Mouse (Mus musculus) adrenal gland, adult (tissue): Measurements from ENCODE around the gene Pdzd4.

Source experiments
- DNase-seq, 2 experiments: peaks; one replicate each; pipeline ENCODE4 v3.0.0; 2022 to 2023; ENCODE audit warnings: low spot score in 1 of 2; ENCODE audit not compliant: inconsistent age in 2 of 2

The Pdzd4 gene

DNA sequence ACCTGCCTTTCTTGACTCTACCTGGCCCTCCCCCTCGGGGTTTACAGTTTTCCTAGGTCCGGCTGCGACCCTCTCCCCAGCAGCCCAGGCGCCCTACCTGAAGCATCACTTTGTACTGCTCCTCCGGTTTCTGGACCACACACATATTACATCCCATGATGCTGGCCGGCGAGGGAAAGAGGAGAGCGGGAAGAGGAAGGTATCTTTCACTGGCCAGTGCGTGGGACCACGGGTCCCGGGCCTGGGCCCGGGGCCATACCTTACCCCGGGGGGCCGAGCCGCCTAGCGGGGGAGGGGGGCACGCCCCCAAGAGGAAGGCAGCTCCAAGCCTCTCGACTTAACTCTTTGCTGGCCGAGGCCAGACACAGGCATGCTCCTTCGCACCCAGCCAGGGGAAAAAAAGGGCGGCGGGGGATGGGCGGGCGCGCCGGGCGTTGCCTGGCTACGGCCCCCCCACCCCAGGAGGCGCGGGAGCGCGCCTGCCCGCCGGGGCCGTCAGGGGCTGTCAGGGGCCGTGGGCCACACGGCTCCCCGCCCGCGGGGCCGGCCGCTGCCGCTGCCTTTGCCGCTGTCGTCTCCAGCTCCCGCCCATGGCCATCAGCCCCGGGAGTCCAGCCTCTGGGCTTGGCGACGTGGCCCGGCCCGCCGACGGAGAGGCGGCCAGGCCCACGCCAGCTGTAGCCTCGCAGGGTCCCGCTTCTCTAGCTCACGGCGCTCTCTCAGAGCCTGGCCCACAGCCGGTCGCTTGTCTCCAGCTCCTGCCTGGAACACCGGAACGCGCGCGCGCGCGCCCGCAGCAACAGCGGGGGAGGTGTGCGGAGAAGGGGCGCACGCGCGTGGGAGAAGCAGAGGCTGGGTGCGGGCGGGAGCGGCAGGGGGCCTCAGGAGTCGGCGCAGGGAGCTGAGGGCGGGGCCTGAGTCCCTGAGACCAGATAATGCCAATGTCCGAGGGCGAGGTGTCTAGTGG lies at the start of gene Pdzd4:
TSS of gene Pdzd4 (minus strand) at position 785 of the 967 bp plus-strand sequence.
- DNase-seq = peak; percentile 55 to 65

GRCm38 (mm10) chrX:73871956-73872355 lies 47.2 kb upstream of the Pdzd4 start:
- no peak for DNase-seq

DNA sequence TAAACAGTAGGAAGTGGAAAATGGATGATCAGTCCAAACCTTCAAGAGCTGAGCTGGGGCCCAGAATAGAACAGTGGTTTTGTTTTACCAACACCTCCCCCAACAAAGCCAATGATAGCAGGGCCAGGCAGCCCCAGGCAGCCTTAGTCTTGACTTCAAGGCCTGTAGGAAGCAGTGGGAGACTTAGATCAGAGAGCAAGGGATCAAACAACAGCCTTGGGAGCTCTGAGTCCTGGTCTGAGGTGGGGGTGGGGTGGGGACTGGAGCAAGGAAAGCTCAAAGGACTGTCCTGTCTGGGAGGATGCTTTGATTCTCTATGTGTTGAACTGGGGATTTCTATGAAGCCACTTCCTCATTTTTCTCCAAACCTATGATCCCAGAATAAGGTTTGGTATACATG lies 46.7 kb upstream of the Pdzd4 start:
- DNase-seq = no peak

DNA sequence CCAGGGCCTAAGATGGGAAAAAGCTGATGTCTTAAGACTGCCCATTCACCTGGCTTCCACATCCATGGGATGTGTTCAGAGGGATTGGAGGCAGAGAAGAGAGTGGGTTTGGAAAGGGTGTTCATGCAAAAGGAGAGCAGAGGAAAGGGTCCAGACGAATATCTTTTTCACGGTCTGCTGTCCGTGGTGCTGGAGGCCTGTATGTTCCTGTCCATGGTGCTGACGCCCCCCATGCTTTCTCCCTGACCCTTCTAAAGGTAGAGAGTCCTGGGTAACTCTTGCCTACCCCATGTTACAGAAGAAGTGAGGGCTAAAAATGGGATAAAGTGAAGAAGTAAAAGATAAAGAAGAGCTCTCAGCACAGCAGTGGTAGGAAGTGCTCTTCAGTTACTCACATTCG lies 44.6 kb upstream of the Pdzd4 start:
- DNase-seq = peak in 1 of 2 experiments; percentile 36

- DNase-seq = no peak
These were observed 43.1 kb upstream of the Pdzd4 start for GRCm38 (mm10) chrX:73867852-73868251.

GRCm38 (mm10) chrX:73867256-73867655 lies 42.5 kb upstream of the Pdzd4 start:
- DNase-seq = no peak

DNA sequence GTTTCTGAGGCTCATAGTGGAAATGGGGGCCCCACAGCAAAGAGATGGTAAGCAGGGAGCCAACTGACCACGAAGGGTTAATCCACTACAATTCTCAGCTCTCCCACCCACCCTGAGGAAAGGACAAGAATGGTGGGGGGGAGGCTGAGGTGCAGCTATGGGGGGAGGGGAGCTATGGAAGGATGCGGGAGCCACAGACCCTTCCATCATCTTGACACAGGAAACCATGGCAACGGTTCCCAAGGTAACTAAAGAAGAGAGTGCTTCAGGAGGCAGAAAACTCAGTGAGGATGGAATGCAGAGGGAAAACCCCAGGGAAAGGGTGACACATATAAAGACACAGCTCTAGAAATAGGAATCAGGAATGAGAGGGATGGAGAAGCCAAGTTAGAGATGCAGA lies 39.9 kb upstream of the Pdzd4 start:
- no peak for DNase-seq

- no peak for DNase-seq
These were observed 30.3 kb upstream of the Pdzd4 start for GRCm38 (mm10) chrX:73855087-73855408.

DNA sequence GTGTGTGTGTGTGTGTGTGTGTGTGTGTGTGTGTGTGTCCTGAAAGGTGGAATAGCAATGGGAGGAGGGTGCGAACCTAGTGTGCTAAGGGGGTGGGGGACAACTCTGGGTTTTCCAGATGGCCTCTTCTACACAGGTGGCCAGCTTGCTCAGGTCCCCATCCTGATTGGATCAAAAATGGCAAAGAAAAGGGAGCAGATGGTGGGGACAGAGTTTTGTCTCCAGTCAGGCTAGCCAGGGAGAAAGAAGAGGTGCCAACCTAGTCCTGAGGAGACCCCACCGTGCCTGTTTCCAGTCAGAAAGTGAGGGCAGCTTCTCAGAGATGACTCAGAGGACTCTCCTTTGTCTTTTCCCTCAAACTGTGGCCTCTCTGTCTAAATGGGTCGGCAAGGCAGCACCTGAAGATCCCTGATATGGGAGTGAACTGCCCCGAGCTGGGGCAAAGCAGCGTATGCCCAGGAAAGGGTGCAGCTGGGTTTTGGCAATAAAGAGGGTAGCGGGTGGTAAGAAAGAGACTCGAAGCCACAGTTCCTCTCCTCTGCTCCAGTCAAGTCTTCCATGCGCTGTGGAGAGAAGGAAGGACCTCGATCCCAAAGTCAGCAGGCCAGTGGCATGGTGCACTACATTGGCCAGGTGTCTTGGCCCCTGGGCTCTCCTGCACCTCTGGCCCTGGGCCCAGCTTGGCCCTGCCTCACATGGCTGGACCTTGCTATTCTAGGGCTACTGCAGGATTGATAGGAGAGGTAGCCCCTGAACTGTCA lies 29.7 kb upstream of the Pdzd4 start:
- no peak for DNase-seq

GRCm38 (mm10) chrX:73836691-73837090 lies 11.9 kb upstream of the Pdzd4 start:
- DNase-seq = no peak

GRCm38 (mm10) chrX:73835731-73836130 lies 11.0 kb upstream of the Pdzd4 start:
- no peak for DNase-seq

GRCm38 (mm10) chrX:73823747-73824146 lies 1.0 kb downstream of the Pdzd4 start:
- DNase-seq = peak in 1 of 2 experiments; percentile 22

GRCm38 (mm10) chrX:73816596-73817314 lies 8.0 kb downstream of the Pdzd4 start:
- no peak for DNase-seq

DNA sequence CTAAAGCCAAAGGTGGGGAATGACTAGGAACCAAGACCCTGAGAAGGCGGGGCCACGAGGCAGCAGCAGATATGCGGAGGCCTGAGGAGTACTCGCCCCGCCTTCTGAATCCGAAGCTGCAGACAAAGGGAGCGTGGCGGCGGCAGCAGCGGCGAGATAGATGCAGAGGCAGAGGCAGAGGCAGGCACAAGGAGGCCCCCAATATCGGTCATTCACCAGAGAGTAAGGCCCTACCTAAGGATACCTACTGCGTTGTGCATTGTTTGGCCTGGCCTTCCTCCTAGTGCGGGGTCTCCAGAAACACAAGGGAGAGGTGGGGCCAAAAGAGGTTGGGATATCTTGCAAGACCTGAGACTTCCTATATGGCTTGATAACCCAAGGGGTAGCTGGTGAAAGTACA lies 9.7 kb downstream of the Pdzd4 start:
- no peak for DNase-seq

- no peak for DNase-seq
These were observed 19.0 kb downstream of the Pdzd4 start for GRCm38 (mm10) chrX:73805814-73806213.

GRCm38 (mm10) chrX:73798502-73798901 lies 26.3 kb downstream of the Pdzd4 start:
- DNase-seq = peak; percentile 71 to 86

- DNase-seq = no peak
These were observed 27.3 kb downstream of the Pdzd4 start for GRCm38 (mm10) chrX:73797511-73797910.

DNA sequence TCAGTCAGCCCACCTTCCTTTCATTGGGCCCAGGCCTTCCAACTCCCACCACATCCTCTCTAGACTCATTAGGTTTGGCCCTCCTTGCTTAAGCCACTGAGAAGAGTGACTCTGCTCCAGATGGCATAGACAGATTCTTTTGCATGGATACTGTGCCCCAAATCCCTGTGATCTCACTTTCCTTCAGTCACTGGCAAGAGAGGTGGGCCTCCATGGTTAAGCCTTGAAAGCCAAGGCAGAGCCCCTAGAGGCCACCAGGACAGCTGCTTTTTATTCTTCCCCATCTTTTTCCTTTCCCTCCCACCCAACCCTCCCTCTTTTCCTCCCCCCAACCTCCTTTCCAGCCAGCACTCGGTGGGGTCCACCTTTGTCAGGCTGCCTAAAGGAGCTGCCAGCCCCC lies 31.3 kb downstream of the Pdzd4 start:
- no peak for DNase-seq

GRCm38 (mm10) chrX:73793039-73793438 lies 31.7 kb downstream of the Pdzd4 start:
- no peak for DNase-seq

DNA sequence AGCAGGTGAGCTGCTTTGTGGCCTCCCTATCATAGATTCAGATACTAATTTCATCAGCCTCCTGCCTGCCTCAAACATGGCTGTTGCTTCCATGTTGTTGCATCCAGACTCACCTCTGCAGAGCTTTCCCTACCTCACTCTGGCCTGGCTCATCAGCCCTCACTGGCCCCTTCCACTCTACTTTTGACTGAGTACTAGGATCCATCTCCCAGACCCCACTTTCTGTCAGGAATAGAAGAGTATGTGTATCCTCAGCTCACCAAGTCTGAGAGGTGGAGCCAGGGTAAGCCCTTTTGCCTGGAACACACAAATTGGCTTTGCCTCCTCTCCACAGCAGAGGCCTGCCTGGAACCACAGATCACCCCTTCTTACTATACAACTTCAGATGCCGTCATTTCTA lies 36.3 kb downstream of the Pdzd4 start:
- no peak for DNase-seq

DNA sequence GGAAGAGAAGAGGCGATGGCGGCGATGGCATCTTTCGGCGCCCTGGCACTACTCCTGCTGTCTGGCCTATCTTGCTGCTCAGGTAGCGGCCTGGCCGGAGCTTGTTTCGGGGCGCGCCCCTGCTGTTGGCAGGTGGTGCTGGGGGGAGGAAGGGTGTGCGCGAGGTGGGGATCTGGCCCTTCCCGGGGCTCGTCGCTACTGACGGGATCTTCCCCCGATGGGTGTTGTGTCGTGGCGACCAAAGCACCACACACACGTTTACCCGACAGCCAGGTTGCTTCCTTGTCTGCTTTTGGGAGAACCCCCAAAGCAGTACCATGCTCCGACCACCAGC lies 37.6 kb downstream of the Pdzd4 start:
- DNase-seq = no peak
